Mouse (Mus musculus): Measurements from ENCODE around the gene U2af1l4. TPM values are rescaled to one million over a fixed set of nuclear protein-coding genes. Genes with fewer than 3 reads are reported as not detected.

Gene U2af1l4
- polyA plus RNA-seq, 1 experiment from 2014 or later = 105 TPM

DNA sequence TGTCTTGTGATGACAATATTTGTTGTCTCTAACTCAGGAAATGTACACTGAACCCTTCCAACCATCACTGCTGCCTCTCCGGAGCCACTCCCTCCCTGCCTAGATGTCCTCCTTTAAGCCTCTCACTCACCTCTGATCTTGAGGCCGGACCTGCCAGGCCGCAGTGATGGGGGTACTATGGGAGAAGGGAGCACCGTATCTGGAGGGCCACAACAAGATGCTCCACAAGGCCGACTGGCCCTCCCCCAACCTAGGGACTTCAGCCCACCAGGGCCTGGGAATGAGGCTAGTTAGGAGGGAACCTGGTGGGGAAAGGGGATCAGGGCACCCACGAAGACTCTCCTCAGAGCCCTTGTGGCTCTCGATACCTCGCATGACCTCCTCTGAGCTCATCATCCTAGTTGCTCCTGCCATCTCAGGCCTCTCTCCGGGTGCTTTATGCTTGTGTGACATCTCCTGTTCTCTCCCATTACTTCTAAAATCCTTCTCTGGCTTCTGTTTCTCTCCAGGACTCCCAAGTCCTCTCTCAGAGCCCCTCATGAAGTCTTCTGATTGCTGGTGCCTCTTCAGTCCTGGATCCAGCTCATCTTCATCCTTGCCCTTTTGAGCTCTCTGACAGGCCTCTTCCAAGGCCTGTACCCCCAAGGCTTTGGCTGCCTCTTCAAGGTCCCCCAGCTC lies 28.0 kb downstream of the U2af1l4 start:
- Histone ChIP-seq H3K4me3 (replicated peaks; ENCODE audit: low read length) (no peak overlapping the region), H3K27me3 (ENCODE audit: control insufficient read depth, insufficient read depth, low read length) (no peaks in the 10 kb centered on the region), H3K9ac (no peak overlapping the region), H3K4me2 (replicated peaks) (no peak overlapping the region), H3K9me3 (ENCODE audit: control insufficient read depth, low read length) (no peaks in the 10 kb centered on the region), H3K36me3 (replicated peaks; ENCODE audit: control insufficient read depth, insufficient read depth) (peaks cover 8% of the 10 kb centered on the region), H3K27ac (no peak overlapping the region), H3K4me1 (replicated peaks; ENCODE audit: control insufficient read depth, insufficient read depth, low read length) (peaks cover 10% of the 10 kb centered on the region)
- WGBS = 85% methylated on average over 9 of the region's 9 CpGs
- ATAC-seq (ENCODE audit: low FRiP score) (no peak), DNase-seq (ENCODE audit: low spot score) (no peak)

DNA sequence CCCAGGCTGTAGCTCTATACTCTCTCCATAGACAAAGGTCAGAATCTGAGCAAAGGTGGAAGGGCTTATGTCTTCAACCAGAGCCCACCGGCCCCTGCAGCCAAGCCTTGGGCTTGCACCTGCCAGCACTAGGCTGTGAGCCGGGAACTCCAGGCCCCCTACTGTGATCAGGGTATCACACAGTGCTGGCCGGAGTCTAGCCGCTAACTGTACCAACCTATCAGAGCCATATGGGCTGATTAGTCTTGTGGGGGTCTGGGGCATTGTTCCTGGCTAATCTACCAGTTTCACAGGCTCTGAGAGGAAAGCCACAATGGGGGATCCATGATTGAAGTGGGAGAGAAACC lies 28.5 kb downstream of the U2af1l4 start:
- no peak for ATAC-seq (ENCODE audit: low FRiP score)
- no peak for DNase-seq (ENCODE audit: low spot score)
- 32% methylated on average over 4 of the region's 4 CpGs for WGBS
- H3K27ac ChIP-seq = no peak overlapping the region
- no peaks in the 10 kb centered on the region for H3K27me3 ChIP-seq (ENCODE audit: control insufficient read depth, insufficient read depth, low read length)
- H3K9me3 ChIP-seq (ENCODE audit: control insufficient read depth, low read length) = no peaks in the 10 kb centered on the region
- H3K4me3 ChIP-seq (replicated peaks; ENCODE audit: low read length) = no peak overlapping the region
- no peak overlapping the region for H3K9ac ChIP-seq
- H3K4me1 ChIP-seq (replicated peaks; ENCODE audit: control insufficient read depth, insufficient read depth, low read length) = peaks cover 9% of the 10 kb centered on the region
- peaks cover 3% of the 10 kb centered on the region; the same call in 1 of the 2 replicates for H3K36me3 ChIP-seq (replicated peaks; ENCODE audit: control insufficient read depth, insufficient read depth)
- no peak overlapping the region for H3K4me2 ChIP-seq (replicated peaks)

DNA sequence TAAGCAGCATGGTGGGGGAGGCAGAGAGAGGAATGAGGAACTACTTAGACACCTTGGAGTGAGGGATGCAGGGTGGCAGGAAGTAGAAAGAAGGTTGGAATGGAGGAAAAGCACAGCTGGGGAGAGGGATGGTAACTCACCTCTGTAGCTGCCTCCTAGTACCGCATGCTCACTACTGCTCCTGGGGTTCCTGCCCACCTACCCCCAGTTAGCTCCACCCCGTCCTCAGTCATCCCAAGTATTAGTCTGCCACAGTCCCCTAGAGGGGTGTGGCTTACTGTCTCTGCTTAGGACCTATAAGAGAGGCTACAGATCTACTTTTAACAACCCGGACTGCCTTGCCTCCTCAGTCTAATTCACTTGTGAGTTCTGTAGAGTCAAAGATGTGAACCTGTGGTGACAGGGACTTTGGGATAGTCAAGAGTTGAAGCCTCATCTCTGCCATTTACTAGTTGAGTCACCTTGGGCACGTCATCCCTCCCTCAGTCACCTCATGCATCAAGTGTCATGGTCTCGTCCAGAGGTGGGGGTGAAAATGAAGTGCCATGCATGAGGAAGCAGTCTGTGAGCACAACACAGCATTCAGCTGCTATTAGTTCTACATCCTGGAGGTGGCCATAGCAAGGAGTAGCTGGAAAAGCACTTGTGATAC lies 29.8 kb downstream of the U2af1l4 start:
- no peak overlapping the region for H3K27ac ChIP-seq
- no peak overlapping the region for H3K4me2 ChIP-seq (replicated peaks)
- WGBS = 58% methylated on average over 5 of the region's 5 CpGs
- H3K36me3 ChIP-seq (replicated peaks; ENCODE audit: control insufficient read depth, insufficient read depth) = no peaks in the 10 kb centered on the region
- ATAC-seq (ENCODE audit: low FRiP score) = no peak
- H3K9me3 ChIP-seq (ENCODE audit: control insufficient read depth, low read length) = no peaks in the 10 kb centered on the region
- no peak for DNase-seq (ENCODE audit: low spot score)
- H3K4me3 ChIP-seq (replicated peaks; ENCODE audit: low read length) = no peak overlapping the region
- no peaks in the 10 kb centered on the region for H3K27me3 ChIP-seq (ENCODE audit: control insufficient read depth, insufficient read depth, low read length)
- H3K4me1 ChIP-seq (replicated peaks; ENCODE audit: control insufficient read depth, insufficient read depth, low read length) = no peaks in the 10 kb centered on the region; the same call in 1 of the 2 replicates
- no peak overlapping the region for H3K9ac ChIP-seq

DNA sequence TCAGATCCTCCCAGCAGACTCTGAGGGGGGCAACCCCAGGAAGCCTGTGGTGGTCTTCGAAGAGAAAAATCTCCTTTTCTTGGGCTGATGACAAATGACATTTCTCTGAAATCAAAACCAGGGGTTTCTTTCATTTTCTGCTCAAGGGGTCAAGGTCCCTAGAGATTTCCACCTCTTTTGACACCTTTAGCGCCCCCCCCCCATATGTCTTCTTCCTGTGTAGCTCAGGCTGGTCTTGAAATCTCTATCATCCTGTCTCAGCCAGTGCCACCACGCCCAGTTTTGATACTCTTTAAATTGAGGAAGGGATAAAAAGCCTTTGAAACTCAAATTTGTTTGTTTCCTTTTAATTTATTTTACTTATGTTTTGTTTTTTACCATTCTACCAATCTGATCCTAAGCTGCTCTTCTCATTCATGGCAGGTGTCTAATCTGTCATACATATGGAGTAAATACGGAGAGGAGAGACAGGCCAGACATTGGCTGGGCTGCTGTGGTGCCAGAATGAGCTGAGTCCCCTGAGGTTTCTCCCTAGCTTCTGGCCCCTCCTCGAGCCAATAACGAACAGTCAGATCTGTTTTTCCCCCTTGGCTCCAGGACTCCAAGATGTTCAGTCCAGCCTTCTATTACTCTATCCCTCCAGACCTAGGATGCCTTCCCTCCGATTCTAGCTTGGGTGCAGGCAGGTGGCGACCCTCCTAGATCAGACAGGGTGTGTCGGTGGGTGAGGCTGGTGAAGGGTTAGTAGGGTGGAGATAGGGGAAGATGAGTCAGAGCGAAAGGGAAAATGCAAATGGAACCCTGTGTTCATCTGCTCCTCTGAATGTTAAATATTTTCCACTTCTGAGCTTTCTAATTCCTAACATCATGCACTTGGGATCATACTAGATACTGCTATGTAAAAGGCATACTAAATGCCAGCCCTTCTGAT lies 30.7 kb downstream of the U2af1l4 start:
- no peak for ATAC-seq (ENCODE audit: low FRiP score)
- WGBS = 69% methylated on average over 10 of the region's 10 CpGs
- no peak overlapping the region for H3K4me3 ChIP-seq (replicated peaks; ENCODE audit: low read length)

DNA sequence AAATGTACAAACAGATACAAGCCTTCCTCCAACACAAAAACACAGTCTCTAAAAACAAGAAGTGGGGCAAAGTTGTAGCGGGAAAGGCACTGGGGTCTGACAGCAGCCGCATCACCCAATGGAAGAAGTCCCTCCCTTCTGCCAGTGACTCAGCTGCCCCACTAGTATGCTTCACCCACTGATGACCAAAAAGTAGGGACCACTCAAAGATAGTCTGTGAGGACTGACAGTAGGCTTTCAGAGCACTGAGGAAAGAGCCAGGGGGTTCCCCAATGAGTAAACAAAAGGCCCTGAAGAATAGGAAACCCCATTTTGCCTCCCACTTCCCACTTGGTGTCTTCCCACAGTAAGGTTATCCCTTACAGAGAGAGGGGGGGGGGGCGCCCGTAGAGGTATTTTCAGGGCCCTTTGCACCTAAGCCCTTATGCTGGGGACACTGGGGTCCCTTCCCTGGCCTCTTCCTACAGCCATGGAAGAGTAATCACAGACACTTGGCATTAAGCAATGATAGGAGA lies 31.5 kb downstream of the U2af1l4 start:
- H3K4me3 ChIP-seq (replicated peaks; ENCODE audit: low read length) = no peak overlapping the region
- ATAC-seq (ENCODE audit: low FRiP score) (no peak), DNase-seq (ENCODE audit: low spot score) (no peak)
- H3K4me1 ChIP-seq (replicated peaks; ENCODE audit: control insufficient read depth, insufficient read depth, low read length) = peaks cover 2% of the 10 kb centered on the region; the same call in 1 of the 2 replicates
- H3K27me3 ChIP-seq (ENCODE audit: control insufficient read depth, insufficient read depth, low read length) = no peaks in the 10 kb centered on the region
- no peak overlapping the region for H3K9ac ChIP-seq
- no peak overlapping the region for H3K27ac ChIP-seq
- WGBS = 69% methylated on average over 4 of the region's 4 CpGs
- no peaks in the 10 kb centered on the region for H3K36me3 ChIP-seq (replicated peaks; ENCODE audit: control insufficient read depth, insufficient read depth)
- H3K9me3 ChIP-seq (ENCODE audit: control insufficient read depth, low read length) = no peaks in the 10 kb centered on the region
- H3K4me2 ChIP-seq (replicated peaks) = no peak overlapping the region

More for the DNA sequence above, 30.7 kb downstream of the U2af1l4 start:
- H3K36me3 ChIP-seq (replicated peaks; ENCODE audit: control insufficient read depth, insufficient read depth) = no peaks in the 10 kb centered on the region
- no peak for DNase-seq (ENCODE audit: low spot score)
- no peak overlapping the region for H3K9ac ChIP-seq
- H3K27me3 ChIP-seq (ENCODE audit: control insufficient read depth, insufficient read depth, low read length) = no peaks in the 10 kb centered on the region
- H3K4me1 ChIP-seq (replicated peaks; ENCODE audit: control insufficient read depth, insufficient read depth, low read length) = no peaks in the 10 kb centered on the region; the same call in 1 of the 2 replicates
- H3K9me3 ChIP-seq (ENCODE audit: control insufficient read depth, low read length) = no peaks in the 10 kb centered on the region
- no peak overlapping the region for H3K27ac ChIP-seq
- H3K4me2 ChIP-seq (replicated peaks) = no peak overlapping the region

DNA sequence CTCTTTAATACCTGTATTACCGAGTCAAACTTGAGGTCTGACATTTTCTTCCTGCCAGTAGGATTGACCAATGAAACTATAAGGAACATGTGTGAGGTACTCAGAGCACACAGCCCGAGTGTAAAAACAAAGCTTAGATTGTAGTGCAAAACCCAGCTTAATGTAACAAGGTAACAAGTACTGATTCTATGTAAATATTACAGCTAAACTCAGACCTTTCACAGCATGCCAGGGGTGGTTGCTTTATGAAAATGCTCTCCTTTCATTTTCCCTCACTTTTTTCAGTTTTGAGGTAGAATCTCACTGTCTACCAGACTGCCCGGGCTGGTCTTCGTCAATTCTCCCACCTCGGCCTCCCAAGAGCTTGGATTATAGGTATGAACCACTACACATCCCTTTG lies 33.0 kb downstream of the U2af1l4 start:
- DNase-seq (ENCODE audit: low spot score) (no peak), ATAC-seq (ENCODE audit: low FRiP score) (no peak)
- peaks cover 8% of the 10 kb centered on the region; the same call in 1 of the 2 replicates for H3K4me1 ChIP-seq (replicated peaks; ENCODE audit: control insufficient read depth, insufficient read depth, low read length)
- WGBS = 85% methylated on average over 5 of the region's 5 CpGs
- no peak overlapping the region for H3K4me3 ChIP-seq (replicated peaks; ENCODE audit: low read length)
- no peaks in the 10 kb centered on the region for H3K27me3 ChIP-seq (ENCODE audit: control insufficient read depth, insufficient read depth, low read length)
- no peaks in the 10 kb centered on the region for H3K9me3 ChIP-seq (ENCODE audit: control insufficient read depth, low read length)
- no peak overlapping the region for H3K9ac ChIP-seq
- no peaks in the 10 kb centered on the region for H3K36me3 ChIP-seq (replicated peaks; ENCODE audit: control insufficient read depth, insufficient read depth)
- H3K27ac ChIP-seq = no peak overlapping the region
- H3K4me2 ChIP-seq (replicated peaks) = no peak overlapping the region

DNA sequence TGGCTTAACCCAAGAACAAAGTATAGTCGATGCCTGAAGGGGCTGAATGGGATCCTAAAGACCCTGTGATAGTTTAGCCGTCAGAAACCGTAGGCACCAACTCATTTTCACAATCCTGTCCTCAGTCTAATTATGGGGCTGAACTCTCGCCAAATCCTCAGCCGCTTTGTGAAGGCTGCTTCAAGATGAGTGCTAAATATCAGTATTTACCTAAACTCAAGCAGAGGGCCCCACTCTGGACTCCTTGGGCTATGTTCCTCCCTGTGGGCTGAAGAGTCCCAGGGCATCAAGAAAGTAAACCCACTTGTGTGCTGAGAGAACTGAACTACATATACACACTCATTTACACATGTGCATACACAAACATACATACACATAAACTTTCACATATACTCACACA lies 33.7 kb downstream of the U2af1l4 start:
- Histone ChIP-seq H3K4me2 (replicated peaks) (no peak overlapping the region), H3K9me3 (ENCODE audit: control insufficient read depth, low read length) (no peaks in the 10 kb centered on the region), H3K36me3 (replicated peaks; ENCODE audit: control insufficient read depth, insufficient read depth) (no peaks in the 10 kb centered on the region), H3K4me1 (replicated peaks; ENCODE audit: control insufficient read depth, insufficient read depth, low read length) (peaks cover 8% of the 10 kb centered on the region; the same call in 1 of the 2 replicates), H3K9ac (no peak overlapping the region), H3K27me3 (ENCODE audit: control insufficient read depth, insufficient read depth, low read length) (no peaks in the 10 kb centered on the region), H3K27ac (no peak overlapping the region), H3K4me3 (replicated peaks; ENCODE audit: low read length) (no peak overlapping the region)
- no peak for ATAC-seq (ENCODE audit: low FRiP score)
- DNase-seq (ENCODE audit: low spot score) = no peak
- WGBS = 81% methylated on average over 5 of the region's 5 CpGs

DNA sequence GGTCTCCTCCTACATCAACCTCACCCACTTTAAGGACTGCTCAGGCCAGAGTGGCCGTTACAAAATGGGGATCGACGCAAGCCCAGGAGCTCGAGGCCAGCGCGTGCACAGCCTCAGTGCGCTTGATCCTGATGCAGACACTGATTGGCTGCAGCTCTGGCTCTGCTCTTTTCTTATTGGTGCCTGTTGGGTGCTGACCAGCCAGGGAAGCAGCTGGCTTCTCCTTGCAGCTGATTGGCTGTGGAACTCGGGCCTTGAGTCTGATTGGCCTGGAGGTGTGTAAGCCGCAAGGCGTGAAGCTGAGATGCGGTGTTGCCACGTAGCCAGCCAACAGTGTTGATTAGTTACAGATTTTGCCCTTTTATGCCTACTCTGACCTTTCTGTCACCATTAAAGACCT lies 35.7 kb downstream of the U2af1l4 start, which contains the start of gene Zbtb32:
Zbtb32 (minus strand) TSS at position 124 of the 400 bp plus-strand sequence.
- no peak within 1 kb of the TSS for H3K4me3 ChIP-seq (replicated peaks; ENCODE audit: low read length)
- no peaks in the 10 kb centered on the region for H3K9me3 ChIP-seq (ENCODE audit: control insufficient read depth, low read length)
- H3K27me3 ChIP-seq (ENCODE audit: control insufficient read depth, insufficient read depth, low read length) = no peaks in the 10 kb centered on the region
- H3K4me1 ChIP-seq (replicated peaks; ENCODE audit: control insufficient read depth, insufficient read depth, low read length) = peaks cover 8% of the 10 kb centered on the region; the same call in 1 of the 2 replicates
- WGBS = 95% methylated on average over 12 of the region's 12 CpGs
- no peak for ATAC-seq (ENCODE audit: low FRiP score)
- peak within 1 kb of the TSS; percentile 39; the same call in 1 of the 2 replicates for H3K27ac ChIP-seq
- no peaks in the 10 kb centered on the region for H3K36me3 ChIP-seq (replicated peaks; ENCODE audit: control insufficient read depth, insufficient read depth)
- H3K9ac ChIP-seq = no peak within 1 kb of the TSS
- peak within 1 kb of the TSS; percentile 48 for H3K4me2 ChIP-seq (replicated peaks)
- no peak for DNase-seq (ENCODE audit: low spot score)

DNA sequence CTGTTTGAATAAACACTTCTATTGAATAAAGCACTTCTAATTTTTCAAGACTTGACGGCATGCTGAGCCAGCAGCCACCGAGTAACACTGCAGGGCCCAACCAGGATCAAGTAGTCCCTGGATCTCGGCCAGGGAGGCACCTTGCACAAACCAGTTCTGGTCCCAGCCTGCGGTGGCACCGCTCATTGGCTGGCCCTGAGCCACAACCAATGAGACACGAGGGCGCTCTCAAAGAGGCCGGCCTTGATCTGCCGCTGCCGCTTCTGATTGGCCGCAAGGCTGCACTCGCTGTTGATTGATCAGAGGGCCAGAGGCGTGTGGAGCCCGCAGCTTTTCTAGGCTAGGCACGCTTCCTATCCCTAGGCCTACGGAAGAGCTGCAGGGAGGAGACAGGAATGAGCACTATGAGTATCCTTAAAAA lies 36.8 kb downstream of the U2af1l4 start:
- Histone ChIP-seq H3K9ac (no peak overlapping the region), H3K36me3 (replicated peaks; ENCODE audit: control insufficient read depth, insufficient read depth) (no peaks in the 10 kb centered on the region), H3K4me1 (replicated peaks; ENCODE audit: control insufficient read depth, insufficient read depth, low read length) (peaks cover 8% of the 10 kb centered on the region; the same call in 1 of the 2 replicates), H3K27ac (peak overlapping the region; percentile 39; the same call in 1 of the 2 replicates), H3K9me3 (ENCODE audit: control insufficient read depth, low read length) (no peaks in the 10 kb centered on the region), H3K27me3 (ENCODE audit: control insufficient read depth, insufficient read depth, low read length) (no peaks in the 10 kb centered on the region), H3K4me2 (replicated peaks) (peak overlapping the region; percentile 48), H3K4me3 (replicated peaks; ENCODE audit: low read length) (no peak overlapping the region)
- WGBS = 2% methylated on average over 16 of the region's 16 CpGs
- DNase-seq (ENCODE audit: low spot score) (peak; percentile 92), ATAC-seq (ENCODE audit: low FRiP score) (peak; percentile 98)
